8 mouse cellular contexts compared by ENCODE assay signal in genomic region chr6:49074117-49074490, GRCm38 (mm10). TPM values are rescaled to one million over a fixed set of nuclear protein-coding genes. Genes with fewer than 3 reads are reported as not detected.
DNase-seq lines count a peak whose midpoint lies in the region; ATAC-seq and TF ChIP-seq lines count a peak whose summit lies in the region.

No protein-coding gene starts in this region.

- no peaks in the 10 kb centered on the region for H3K27me3 ChIP-seq in forebrain, postnatal 0 days (ENCODE audit: insufficient read depth, low read length)
- no peaks in the 10 kb centered on the region for H3K27me3 ChIP-seq in liver, embryonic 11.5 days (replicated peaks; ENCODE audit: control insufficient read depth, insufficient read depth, low read length)

- no peaks in the 10 kb centered on the region for H3K9me3 ChIP-seq in forebrain, postnatal 0 days (ENCODE audit: low read length)
- no peaks in the 10 kb centered on the region for H3K9me3 ChIP-seq in liver, embryonic 11.5 days (ENCODE audit: control insufficient read depth, low read length)

- DNase-seq in layer of hippocampus, adult 2 months (ENCODE audit: low spot score in 2 of 2): no peak
- no peak for DNase-seq in layer of hippocampus, adult 8-10 months (ENCODE audit: low spot score in 2 of 2)
- DNase-seq in ZHBTc4 (ENCODE audit: low read depth, low spot score): peak; percentile 67
- DNase-seq in forebrain, postnatal 0 days: no peak
- no peak for DNase-seq in liver, embryonic 11.5 days (ENCODE audit: low spot score)
- peak; percentile 69 for DNase-seq in naive thymus-derived CD4-positive, alpha-beta T cell, adult 2 months (ENCODE audit: low read depth)
- DNase-seq in Muller cell, postnatal 12 days (ENCODE audit: inconsistent ontology term): no peak
- no peak for DNase-seq in frontal cortex, adult 2 months (ENCODE audit: extremely low spot score in 1 of 2, low spot score in 1 of 2)

- under 1% methylated on average over 19 of the region's 19 CpGs for WGBS in forebrain, postnatal 0 days
- WGBS in liver, embryonic 11.5 days: under 1% methylated on average over 19 of the region's 19 CpGs

- peak overlapping the region; percentile 83 for H3K4me2 ChIP-seq in forebrain, postnatal 0 days (ENCODE audit: low read depth)
- peak overlapping the region; percentile 77 for H3K4me2 ChIP-seq in liver, embryonic 11.5 days

- H3K9ac ChIP-seq in forebrain, postnatal 0 days: peak overlapping the region; percentile 95
- peak overlapping the region; percentile 97 for H3K9ac ChIP-seq in liver, embryonic 11.5 days (ENCODE audit: low read depth, low read length)

- TF ChIP-seq CTCF in layer of hippocampus, adult 2 months (conservative IDR thresholded peaks at IDR 0.05): no peak
- 0 out of 2 replicates have a peak, but pooled peaks have one; percentile 1 for TF ChIP-seq CTCF in forebrain, postnatal 0 days (IDR thresholded peaks at IDR 0.05; ENCODE audit: low read depth)

- H3K4me1 ChIP-seq in forebrain, postnatal 0 days (ENCODE audit: insufficient read depth): peaks cover 13% of the 10 kb centered on the region
- peaks cover 10% of the 10 kb centered on the region; the same call in 1 of the 2 replicates for H3K4me1 ChIP-seq in liver, embryonic 11.5 days (replicated peaks; ENCODE audit: control insufficient read depth, insufficient read depth, low read length)

- H3K36me3 ChIP-seq in forebrain, postnatal 0 days (ENCODE audit: insufficient read depth): 0 out of 2 replicates have a peak, but pooled peaks cover 3% of the 10 kb centered on the region
- H3K36me3 ChIP-seq in liver, embryonic 11.5 days (ENCODE audit: control insufficient read depth, insufficient read depth, low read length): no peaks in the 10 kb centered on the region; the same call in 1 of the 2 replicates

- peak; percentile 66 for ATAC-seq in forebrain, postnatal 0 days
- peak; percentile 56 for ATAC-seq in liver, embryonic 11.5 days (replicated peaks; ENCODE audit: low FRiP score)

- peak overlapping the region; percentile 96 for H3K27ac ChIP-seq in layer of hippocampus, adult 2 months
- H3K27ac ChIP-seq in forebrain, postnatal 0 days (ENCODE audit: low read depth, low read length): peak overlapping the region; percentile 74
- H3K27ac ChIP-seq in liver, embryonic 11.5 days (ENCODE audit: low read depth, low read length): peak overlapping the region; percentile 77

- peak overlapping the region; percentile 87 for H3K4me3 ChIP-seq in layer of hippocampus, adult 2 months
- H3K4me3 ChIP-seq in forebrain, postnatal 0 days (ENCODE audit: low read depth, low read length): peak overlapping the region; percentile 99
- H3K4me3 ChIP-seq in liver, embryonic 11.5 days (ENCODE audit: low read depth, low read length): peak overlapping the region; percentile 99

RNA-seq across cellular contexts. Expression of gene Malsu1, which starts 0.5 kb away (rescaled TPM):
- total RNA-seq in layer of hippocampus, adult 2 months (2021): 10 to 100 TPM; 25.4 to 27.8 TPM
- total RNA-seq in layer of hippocampus, adult 8-10 months (2022): 10 to 100 TPM; 24.3 to 30.0 (median 27.4) TPM
- 25.5 and 28.0 TPM in 2 replicates for total RNA-seq in forebrain, postnatal 0 days (2014; rRNA removed)
- polyA plus RNA-seq in forebrain, postnatal 0 days (2015; fragmentation: Nextera tagmentation; extraction: Ambion mirVana): 87.3 and 108 TPM in 2 replicates
- polyA plus RNA-seq in liver, embryonic 11.5 days (2014; fragmentation: Nextera tagmentation; extraction: Ambion mirVana): 67.6 and 68.6 TPM in 2 replicates
- 16.9 and 17.3 TPM in 2 replicates for polyA plus RNA-seq in frontal cortex, adult 2 months (2012; rRNA removed)

RNA-seq across cellular contexts. Expression of gene Gpnmb, which starts 37.8 kb away (rescaled TPM):
- 1 to 10 TPM; 2.9 to 3.6 TPM for total RNA-seq in layer of hippocampus, adult 2 months (2021)
- total RNA-seq in layer of hippocampus, adult 8-10 months (2022): 10 to 100 TPM in 2 of 4 experiments, 1 to 10 TPM in 2; 3.5 to 67.0 (median 21.0) TPM
- total RNA-seq in forebrain, postnatal 0 days (2014; rRNA removed): 0.92 and 1.6 TPM in 2 replicates
- 1.4 and 1.8 TPM in 2 replicates for polyA plus RNA-seq in forebrain, postnatal 0 days (2015; fragmentation: Nextera tagmentation; extraction: Ambion mirVana)
- polyA plus RNA-seq in liver, embryonic 11.5 days (2014; fragmentation: Nextera tagmentation; extraction: Ambion mirVana): 0.21 and 0.84 TPM in 2 replicates
- 7.0 and 8.5 TPM in 2 replicates for polyA plus RNA-seq in frontal cortex, adult 2 months (2012; rRNA removed)

Comparison
In these comparisons a context has a peak if more than half of its experiments do, and no peak if none do; other contexts are left out.
1. DNase-seq: peak in ZHBTc4 (single experiment) and naive thymus-derived CD4-positive, alpha-beta T cell, adult 2 months (single experiment); none in layer of hippocampus, adult 2 months (0 of 2), layer of hippocampus, adult 8-10 months (0 of 2), forebrain, postnatal 0 days (single experiment), liver, embryonic 11.5 days (single experiment), Muller cell, postnatal 12 days (single experiment) and frontal cortex, adult 2 months (0 of 2).
2. Peak in every context shown above with its lines, with median percentiles within 50 percentile points of each other: H3K27ac ChIP-seq and H3K4me3 ChIP-seq.